Mouse (Mus musculus) MEL (cell line): ENCODE data around the gene Rccd1. TPM values are rescaled to one million over a fixed set of nuclear protein-coding genes. Genes with fewer than 3 reads are reported as not detected.
"Not testable (repeated sequence)": the region's sequence is repeated elsewhere in the genome, so short reads cannot be mapped to it uniquely, and the experiment has no call there.

Experiments used
- DNase-seq: peaks from one replicate; pipeline ENCODE4 v3.0.0; 2011; ENCODE audit warnings: low read depth, low spot score
- H3K27ac ChIP-seq: 2 replicates; pipeline ENCODE4 v1.5.1; 2012; ENCODE audit warnings: low read depth, mild to moderate bottlenecking, control low read depth, low read length, moderate library complexity; ENCODE audit not compliant: control insufficient read depth
- H3K27me3 ChIP-seq, 2 experiments: fragments of 150-350 bp in 1 of 2; sonication (generic) in 1 of 2; 2 replicates each; pipeline ENCODE4 v1.6.1; 2012; ENCODE audit warnings: low read length in 2 of 2, mild to moderate bottlenecking in 2 of 2, improper control_type of control experiment in 1 of 2, moderate library complexity in 1 of 2; ENCODE audit not compliant: insufficient read depth in 2 of 2, control insufficient read depth in 1 of 2
- H3K36me3 ChIP-seq, 2 experiments: 2 replicates each; pipeline ENCODE4 v1.6.1; 2012 to 2014; ENCODE audit warnings: low read length in 2 of 2, improper control_type of control experiment in 1 of 2, inconsistent platforms in 1 of 2, mild to moderate bottlenecking in 1 of 2; ENCODE audit not compliant: insufficient read depth in 2 of 2, control insufficient read depth in 1 of 2
- H3K4me1 ChIP-seq, 2 experiments: fragments of 150-350 bp in 1 of 2; sonication (generic) in 1 of 2; 2 replicates each; pipeline ENCODE4 v1.6.1; 2012; ENCODE audit warnings: low read length in 2 of 2, improper control_type of control experiment in 1 of 2, mild to moderate bottlenecking in 1 of 2; ENCODE audit not compliant: insufficient read depth in 2 of 2, control insufficient read depth in 1 of 2
- H3K4me3 ChIP-seq, 2 experiments: fragments of 150-350 bp in 1 of 2; sonication (generic) in 1 of 2; 2 replicates each; pipeline ENCODE4 v1.5.1; 2012; ENCODE audit warnings: low read depth in 2 of 2, low read length in 2 of 2, mild to moderate bottlenecking in 2 of 2, moderate library complexity in 2 of 2, control low read depth in 1 of 2, improper control_type of control experiment in 1 of 2; ENCODE audit not compliant: control insufficient read depth in 1 of 2, insufficient read depth in 1 of 2
- H3K79me2 ChIP-seq: 2 replicates; pipeline ENCODE4 v1.6.1; 2012; ENCODE audit warnings: mild to moderate bottlenecking, low read length, moderate library complexity; ENCODE audit not compliant: control insufficient read depth, poor library complexity, insufficient read depth
- H3K9ac ChIP-seq: 2 replicates; pipeline ENCODE4 v1.6.1; 2012; ENCODE audit warnings: low read depth, mild to moderate bottlenecking, control low read depth, low read length, moderate library complexity; ENCODE audit not compliant: control insufficient read depth, poor library complexity, severe bottlenecking
- H3K9me3 ChIP-seq: fragments of 150-350 bp; sonication (generic); replicated peaks from 2 replicates; pipeline ENCODE4 v1.6.1; 2012; ENCODE audit warnings: mild to moderate bottlenecking, low read length, improper control_type of control experiment, moderate library complexity; ENCODE audit not compliant: insufficient read depth
- CTCF ChIP-seq, 3 experiments: IDR thresholded peaks in 2 of 3; conservative IDR thresholded peaks in 1 of 3; 2 replicates each; pipeline ENCODE4 v1.5.1; 2011 to 2012; ENCODE audit warnings: low read length in 3 of 3, low read depth in 2 of 3, mild to moderate bottlenecking in 2 of 3, improper control_type of control experiment in 1 of 3, inconsistent platforms in 1 of 3, mixed read lengths in 1 of 3, moderate library complexity in 1 of 3; ENCODE audit not compliant: control insufficient read depth in 1 of 3, insufficient read depth in 1 of 3, poor library complexity in 1 of 3, severe bottlenecking in 1 of 3
- KAT2A ChIP-seq: conservative IDR thresholded peaks from 2 replicates; pipeline ENCODE4 v1.6.1; 2012; ENCODE audit warnings: low read depth, low read length, improper control_type of control experiment, inconsistent platforms
- MAFK ChIP-seq: IDR thresholded peaks from 2 replicates; pipeline ENCODE4 v1.6.1; 2011; ENCODE audit warnings: low read depth, mild to moderate bottlenecking, low read length, improper control_type of control experiment, borderline replicate concordance
- MAX ChIP-seq: IDR thresholded peaks from 2 replicates; pipeline ENCODE4 v1.6.1; 2011; ENCODE audit warnings: low read length, improper control_type of control experiment
- MEF2A ChIP-seq: IDR thresholded peaks from 2 replicates; pipeline ENCODE4 v1.6.1; 2014; ENCODE audit warnings: low read depth, mild to moderate bottlenecking, inconsistent platforms, low read length, improper control_type of control experiment; ENCODE audit not compliant: poor library complexity, insufficient replicate concordance, severe bottlenecking; ENCODE audit errors: extremely low read depth
- MYB ChIP-seq: IDR thresholded peaks from 2 replicates; pipeline ENCODE4 v1.6.1; 2011; ENCODE audit warnings: mild to moderate bottlenecking, low read depth, low read length, improper control_type of control experiment
- NRF1 ChIP-seq: IDR thresholded peaks from 2 replicates; pipeline ENCODE4 v1.6.1; 2014; ENCODE audit warnings: low read depth, mild to moderate bottlenecking, inconsistent platforms, low read length, improper control_type of control experiment, moderate library complexity; ENCODE audit not compliant: poor library complexity, insufficient read depth, severe bottlenecking
- POLR2A ChIP-seq, 2 experiments: IDR thresholded peaks; 2 replicates each; pipeline ENCODE4 v1.6.1; 2011 to 2012; ENCODE audit warnings: low read length in 2 of 2, mild to moderate bottlenecking in 2 of 2, control low read depth in 1 of 2, improper control_type of control experiment in 1 of 2, low read depth in 1 of 2, moderate library complexity in 1 of 2; ENCODE audit not compliant: control insufficient read depth in 1 of 2, insufficient read depth in 1 of 2, poor library complexity in 1 of 2
- TAL1 ChIP-seq: IDR thresholded peaks from 2 replicates; pipeline ENCODE4 v1.6.1; 2012; ENCODE audit warnings: mild to moderate bottlenecking, inconsistent platforms, low read length, moderate library complexity, mixed read lengths
- TBP ChIP-seq: IDR thresholded peaks from 2 replicates; pipeline ENCODE4 v1.8.0; 2011; ENCODE audit warnings: low read depth, low read length, improper control_type of control experiment
- TCF12 ChIP-seq: IDR thresholded peaks from 2 replicates; pipeline ENCODE4 v1.6.1; 2014; ENCODE audit warnings: low read depth, mild to moderate bottlenecking, inconsistent platforms, low read length, improper control_type of control experiment, moderate library complexity
- UBTF ChIP-seq: IDR thresholded peaks from 2 replicates; pipeline ENCODE4 v1.6.1; 2012; ENCODE audit warnings: low read depth, mild to moderate bottlenecking, inconsistent platforms, low read length, improper control_type of control experiment, moderate library complexity, borderline replicate concordance; ENCODE audit not compliant: insufficient read depth
- USF2 ChIP-seq, 2 experiments: IDR thresholded peaks; 2 replicates each; pipeline ENCODE4 v1.6.1; 2011 to 2012; ENCODE audit warnings: improper control_type of control experiment in 2 of 2, low read length in 2 of 2, borderline replicate concordance in 1 of 2, inconsistent platforms in 1 of 2, low read depth in 1 of 2, mild to moderate bottlenecking in 1 of 2; ENCODE audit not compliant: insufficient read depth in 1 of 2
- ZKSCAN1 ChIP-seq: IDR thresholded peaks from 2 replicates; pipeline ENCODE4 v1.6.1; 2012; ENCODE audit warnings: low read depth, mild to moderate bottlenecking, inconsistent platforms, low read length, improper control_type of control experiment, moderate library complexity
- ZMIZ1 ChIP-seq: IDR thresholded peaks from 2 replicates; pipeline ENCODE4 v1.6.1; 2012; ENCODE audit warnings: low read depth, mild to moderate bottlenecking, inconsistent platforms, low read length, improper control_type of control experiment, moderate library complexity
- ZNF384 ChIP-seq: IDR thresholded peaks from 2 replicates; pipeline ENCODE4 v1.6.1; 2012; ENCODE audit warnings: low read depth, mild to moderate bottlenecking, inconsistent platforms, low read length, improper control_type of control experiment
- polyA plus RNA-seq, 2 experiments: library from polyadenylated mRNA; stranded (reverse) in 1 of 2; unstranded in 1 of 2; fragments of >175 nt in 1 of 2; fragments of >200 nt in 1 of 2; gene quantifications; 2 replicates each; pipeline versions ENCODE4 v1.2.1 to v1.2.4; 2012; ENCODE audit warnings: low replicate concordance in 2 of 2, low read depth in 1 of 2; ENCODE audit not compliant: insufficient read length in 2 of 2, insufficient read depth in 1 of 2, missing spikeins in 1 of 2
- total RNA-seq: library from RNA; depleted of rRNA; stranded (reverse); fragments of 300-350 nt; gene quantifications from 2 replicates; pipeline ENCODE4 v1.2.3, GENCODE M21; 2012

Gene Rccd1
- total and polyA plus RNA-seq, 3 experiments, result 16.8 to 20.2 TPM; not detected in 1

GRCm38 (mm10) chr7:80325292-80325868 lies 1.1 kb upstream of the Rccd1 start:
- TF ChIP-seq TCF12 (no peak), MAX (no peak), TAL1 (no peak), ZKSCAN1 (no peak), USF2 (IDR thresholded peaks at IDR 0.05; ENCODE audit: borderline replicate concordance in 1 of 2, insufficient read depth in 1 of 2, low read depth in 1 of 2, low read length in 2 of 2) (no peak), MYB (no peak), TBP (no peak), KAT2A (no peak), CTCF (IDR thresholded peaks at IDR 0.05 in 2 of 3, conservative IDR thresholded peaks at IDR 0.05 in 1 of 3; ENCODE audit: control insufficient read depth in 1 of 3, insufficient read depth in 1 of 3, low read depth in 2 of 3, low read length in 3 of 3, poor library complexity in 1 of 3, severe bottlenecking in 1 of 3) (no peak), MEF2A (no peak), UBTF (no peak), NRF1 (no peak), POLR2A (IDR thresholded peaks at IDR 0.05; ENCODE audit: control insufficient read depth in 1 of 2, insufficient read depth in 1 of 2, low read depth in 1 of 2, low read length in 2 of 2, poor library complexity in 1 of 2) (no peak), ZMIZ1 (no peak), ZNF384 (no peak), MAFK (no peak)
- Histone ChIP-seq H3K36me3 (peaks cover 0 to 4% of the 10 kb centered on the region in 2 experiments; a peak in 3 of 4 replicates), H3K79me2 (peaks cover 24% of the 10 kb centered on the region), H3K27ac (no peak overlapping the region), H3K4me1 (peaks cover 0 to 7% of the 10 kb centered on the region in 2 experiments; a peak in 2 of 4 replicates), H3K9ac (no peak overlapping the region), H3K4me3 (no peak overlapping the region), H3K9me3 (no peaks in the 10 kb centered on the region), H3K27me3 (no peaks in the 10 kb centered on the region)
- DNase-seq, result no peak

GRCm38 (mm10) chr7:80324816-80325119 lies 514 bp upstream of the Rccd1 start:
- H3K27me3 ChIP-seq, H3K27ac ChIP-seq, H3K36me3 ChIP-seq, DNase-seq, H3K9me3 ChIP-seq, H3K4me1 ChIP-seq: not testable (repeated sequence)
- Histone ChIP-seq H3K9ac (peak overlapping the region; percentile 70), H3K4me3 (peak overlapping the region in 1 of 2 experiments; percentile 94; a peak in 2 of 4 replicates), H3K79me2 (peaks cover 24% of the 10 kb centered on the region)
- peak; percentile 76; the same call in 1 of the 2 replicates for TF ChIP-seq ZNF384
